Mouse (Mus musculus): ENCODE measurements around the gene Msantd2. TPM values are rescaled to one million over a fixed set of nuclear protein-coding genes. Genes with fewer than 3 reads are reported as not detected.

The Msantd2 gene
- polyA plus RNA-seq, 2 experiments, result 26.7 to 74.2 TPM

DNA sequence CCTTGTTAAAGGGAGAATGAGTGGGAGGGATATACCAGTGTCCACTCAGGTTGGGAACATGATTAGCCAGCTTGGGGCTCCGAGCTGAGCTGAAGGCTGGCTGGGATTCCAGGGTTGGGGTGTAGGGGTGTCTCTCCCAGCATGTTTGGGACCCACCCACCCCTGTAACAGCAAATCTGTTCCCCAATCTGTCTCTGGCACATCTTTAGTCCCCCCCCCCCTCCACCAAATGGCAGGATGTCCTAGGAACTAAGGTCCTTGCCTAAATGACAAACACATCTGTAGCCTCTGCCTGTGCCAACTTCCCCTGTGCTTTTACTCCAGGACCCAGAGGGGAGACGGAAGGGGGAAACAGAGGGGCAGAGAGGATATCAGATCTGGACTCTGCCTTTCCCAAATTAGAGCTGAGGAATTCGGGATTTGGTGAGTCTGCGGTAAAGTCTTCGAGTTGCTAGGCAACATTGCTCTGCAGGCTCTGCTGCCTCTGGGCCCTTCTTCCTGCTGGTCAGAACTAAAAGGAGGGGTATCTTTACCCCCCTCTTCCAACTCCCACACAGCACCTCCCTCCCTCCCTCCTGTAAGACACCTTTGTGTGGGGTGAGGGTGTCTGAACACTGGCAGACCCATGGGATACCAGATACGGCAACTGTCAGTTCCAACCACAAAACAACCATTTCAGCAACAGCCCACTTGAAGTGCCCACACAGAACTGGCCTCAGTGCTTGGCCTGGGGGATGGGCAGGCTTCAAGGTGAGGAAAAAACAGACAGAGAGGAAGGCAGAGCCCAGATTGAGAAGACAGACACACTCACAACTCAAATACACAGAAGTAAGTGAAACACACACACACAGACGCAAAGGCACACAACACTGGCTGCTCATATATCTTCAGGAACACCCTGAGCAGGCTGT lies 66.0 kb downstream of the Msantd2 start, which contains the start of gene Siae:
Siae (plus strand) TSS at position 861 of the 911 bp plus-strand sequence.
- Histone ChIP-seq H3K4me2 (replicated peaks; ENCODE audit: low read depth, low read length, severe bottlenecking) (no peak within 1 kb of the TSS), H3K4me1 (ENCODE audit: control insufficient read depth, insufficient read depth, low read length) (peaks cover 7% of the 10 kb centered on the region), H3K4me3 (replicated peaks; ENCODE audit: low read length) (no peak within 1 kb of the TSS), H3K9me3 (ENCODE audit: control insufficient read depth, low read length) (no peaks in the 10 kb centered on the region), H3K36me3 (ENCODE audit: control insufficient read depth, insufficient read depth, low read length) (no peaks in the 10 kb centered on the region), H3K27ac (replicated peaks; ENCODE audit: low read depth, low read length) (no peak within 1 kb of the TSS), H3K9ac (ENCODE audit: low read depth, low read length, severe bottlenecking) (no peak within 1 kb of the TSS), H3K27me3 (ENCODE audit: control insufficient read depth, insufficient read depth, low read length) (peaks cover 28% of the 10 kb centered on the region)
- TF ChIP-seq POLR2A (IDR thresholded peaks at IDR 0.05; ENCODE audit: borderline replicate concordance, extremely low read depth, insufficient read depth, insufficient read length), result no peak
- 26% methylated on average over 7 of the region's 7 CpGs for WGBS
- DNase-seq (ENCODE audit: low spot score) (no peak), ATAC-seq (ENCODE audit: low FRiP score, low read depth) (no peak)

DNA sequence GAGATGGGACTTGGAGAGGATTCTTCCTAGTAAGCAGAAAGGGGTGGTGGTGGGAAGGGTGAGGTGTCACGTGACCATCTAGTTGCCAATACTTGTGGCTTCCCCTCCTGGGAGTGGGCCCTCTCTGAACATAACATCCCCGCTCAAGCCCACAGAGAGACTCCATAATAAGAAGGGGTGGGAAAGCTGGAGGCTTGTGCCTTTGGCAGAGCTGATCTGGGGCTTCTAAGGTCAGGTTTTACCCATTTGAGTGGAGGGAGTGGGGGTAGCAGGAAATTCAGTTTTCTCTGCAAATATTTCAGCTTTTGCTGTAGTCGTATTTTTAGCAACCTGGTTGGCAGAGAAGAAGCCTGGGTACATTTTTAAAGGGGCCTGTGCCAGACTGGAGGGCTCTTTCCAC lies 67.2 kb downstream of the Msantd2 start:
- H3K36me3 ChIP-seq (ENCODE audit: control insufficient read depth, insufficient read depth, low read length), result no peaks in the 10 kb centered on the region
- TF ChIP-seq POLR2A (IDR thresholded peaks at IDR 0.05; ENCODE audit: borderline replicate concordance, extremely low read depth, insufficient read depth, insufficient read length), result no peak
- DNase-seq (ENCODE audit: low spot score), result no peak
- no peak overlapping the region for H3K27ac ChIP-seq (replicated peaks; ENCODE audit: low read depth, low read length)
- H3K9me3 ChIP-seq (ENCODE audit: control insufficient read depth, low read length), result no peaks in the 10 kb centered on the region
- H3K4me1 ChIP-seq (ENCODE audit: control insufficient read depth, insufficient read depth, low read length), result peaks cover 7% of the 10 kb centered on the region
- no peak overlapping the region for H3K4me2 ChIP-seq (replicated peaks; ENCODE audit: low read depth, low read length, severe bottlenecking)
- H3K27me3 ChIP-seq (ENCODE audit: control insufficient read depth, insufficient read depth, low read length), result peaks cover 16% of the 10 kb centered on the region
- no peak for ATAC-seq (ENCODE audit: low FRiP score, low read depth)
- H3K9ac ChIP-seq (ENCODE audit: low read depth, low read length, severe bottlenecking), result no peak overlapping the region
- H3K4me3 ChIP-seq (replicated peaks; ENCODE audit: low read length), result no peak overlapping the region
- WGBS, result 74% methylated on average over 3 of the region's 3 CpGs

DNA sequence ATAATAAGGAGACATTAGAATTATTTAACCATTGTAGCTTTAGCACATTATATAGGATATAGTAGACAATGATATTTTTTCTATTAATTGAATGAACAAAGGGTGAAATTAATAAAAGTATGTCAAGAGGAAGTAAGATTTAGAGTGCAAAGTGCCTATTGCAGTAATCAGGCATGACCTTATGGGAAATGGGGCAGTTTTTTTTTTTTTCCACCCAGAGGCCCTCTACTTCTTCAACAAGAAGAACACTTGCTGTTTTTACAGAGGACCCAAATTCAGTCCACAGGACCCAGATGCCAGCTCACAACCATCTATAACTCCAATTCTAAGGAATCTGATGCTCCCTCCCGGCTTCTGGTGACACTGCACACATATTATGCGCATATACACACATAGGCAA lies 71.5 kb downstream of the Msantd2 start:
- Histone ChIP-seq H3K4me3 (replicated peaks; ENCODE audit: low read length) (no peak overlapping the region), H3K27ac (replicated peaks; ENCODE audit: low read depth, low read length) (no peak overlapping the region), H3K9me3 (ENCODE audit: control insufficient read depth, low read length) (no peaks in the 10 kb centered on the region), H3K27me3 (ENCODE audit: control insufficient read depth, insufficient read depth, low read length) (no peaks in the 10 kb centered on the region), H3K4me1 (ENCODE audit: control insufficient read depth, insufficient read depth, low read length) (no peaks in the 10 kb centered on the region), H3K36me3 (ENCODE audit: control insufficient read depth, insufficient read depth, low read length) (no peaks in the 10 kb centered on the region), H3K4me2 (replicated peaks; ENCODE audit: low read depth, low read length, severe bottlenecking) (no peak overlapping the region), H3K9ac (ENCODE audit: low read depth, low read length, severe bottlenecking) (no peak overlapping the region)
- TF ChIP-seq POLR2A (IDR thresholded peaks at IDR 0.05; ENCODE audit: borderline replicate concordance, extremely low read depth, insufficient read depth, insufficient read length), result no peak
- DNase-seq (ENCODE audit: low spot score), result no peak
- no peak for ATAC-seq (ENCODE audit: low FRiP score, low read depth)
- WGBS, result 95% methylated on average over 2 of the region's 2 CpGs

DNA sequence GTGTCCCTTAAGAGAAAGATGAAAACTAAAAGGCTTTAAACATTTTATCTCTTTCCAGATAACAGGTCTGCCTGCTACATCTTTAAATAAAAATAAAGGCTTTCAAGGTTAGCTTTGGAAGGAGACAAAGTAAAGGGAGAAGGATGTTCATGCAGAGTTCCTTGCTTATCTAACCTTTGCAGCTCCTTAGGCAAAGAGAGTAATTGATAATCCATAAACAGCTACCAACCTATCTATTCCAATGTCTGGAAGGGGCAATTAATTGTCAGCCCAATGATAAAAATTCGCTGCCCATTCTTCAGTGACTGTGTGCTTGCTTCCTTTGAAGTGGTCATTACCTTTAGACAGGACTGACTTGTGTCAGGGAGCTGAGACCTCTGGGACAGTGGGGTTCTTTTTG lies 74.7 kb downstream of the Msantd2 start:
- H3K27me3 ChIP-seq (ENCODE audit: control insufficient read depth, insufficient read depth, low read length), result no peaks in the 10 kb centered on the region
- TF ChIP-seq POLR2A (IDR thresholded peaks at IDR 0.05; ENCODE audit: borderline replicate concordance, extremely low read depth, insufficient read depth, insufficient read length), result no peak
- no peak overlapping the region for H3K9ac ChIP-seq (ENCODE audit: low read depth, low read length, severe bottlenecking)
- H3K36me3 ChIP-seq (ENCODE audit: control insufficient read depth, insufficient read depth, low read length), result no peaks in the 10 kb centered on the region
- H3K4me3 ChIP-seq (replicated peaks; ENCODE audit: low read length), result no peak overlapping the region
- 52% methylated on average over 1 of the region's 1 CpGs for WGBS
- H3K4me1 ChIP-seq (ENCODE audit: control insufficient read depth, insufficient read depth, low read length), result peaks cover 10% of the 10 kb centered on the region
- ATAC-seq (ENCODE audit: low FRiP score, low read depth) (no peak), DNase-seq (ENCODE audit: low spot score) (no peak)
- H3K27ac ChIP-seq (replicated peaks; ENCODE audit: low read depth, low read length), result no peak overlapping the region
- H3K9me3 ChIP-seq (ENCODE audit: control insufficient read depth, low read length), result no peaks in the 10 kb centered on the region
- H3K4me2 ChIP-seq (replicated peaks; ENCODE audit: low read depth, low read length, severe bottlenecking), result no peak overlapping the region

DNA sequence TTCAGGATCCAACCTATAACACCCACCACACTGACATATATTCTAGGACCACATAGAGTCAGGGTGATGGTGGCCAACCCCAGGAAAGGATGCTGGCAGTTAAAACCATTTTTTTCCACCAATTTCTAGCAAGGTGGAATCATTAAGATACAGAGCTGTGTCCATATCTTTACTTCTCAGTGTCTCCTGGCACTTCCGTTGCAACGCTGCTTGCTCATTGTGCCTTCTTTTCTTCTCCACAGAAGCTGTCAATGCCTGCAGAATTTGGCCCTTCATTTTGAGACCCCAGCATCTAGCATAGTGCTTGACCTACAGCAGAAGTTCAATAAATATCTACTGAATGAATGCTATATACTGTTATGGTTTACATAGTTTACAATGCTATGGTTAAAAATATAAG lies 77.9 kb downstream of the Msantd2 start:
- no peak overlapping the region for H3K9ac ChIP-seq (ENCODE audit: low read depth, low read length, severe bottlenecking)
- no peak for TF ChIP-seq POLR2A (IDR thresholded peaks at IDR 0.05; ENCODE audit: borderline replicate concordance, extremely low read depth, insufficient read depth, insufficient read length)
- no peak overlapping the region for H3K27ac ChIP-seq (replicated peaks; ENCODE audit: low read depth, low read length)
- peaks cover 10% of the 10 kb centered on the region for H3K4me1 ChIP-seq (ENCODE audit: control insufficient read depth, insufficient read depth, low read length)
- 66% methylated on average over 2 of the region's 2 CpGs for WGBS
- ATAC-seq (ENCODE audit: low FRiP score, low read depth) (no peak), DNase-seq (ENCODE audit: low spot score) (no peak)
- H3K9me3 ChIP-seq (ENCODE audit: control insufficient read depth, low read length), result no peaks in the 10 kb centered on the region
- no peaks in the 10 kb centered on the region for H3K36me3 ChIP-seq (ENCODE audit: control insufficient read depth, insufficient read depth, low read length)
- H3K4me3 ChIP-seq (replicated peaks; ENCODE audit: low read length), result no peak overlapping the region
- H3K4me2 ChIP-seq (replicated peaks; ENCODE audit: low read depth, low read length, severe bottlenecking), result no peak overlapping the region
- no peaks in the 10 kb centered on the region for H3K27me3 ChIP-seq (ENCODE audit: control insufficient read depth, insufficient read depth, low read length)

Measured in limb, embryonic 14.5 days (tissue).